Mouse (Mus musculus) heart, adult 2 months (tissue): ENCODE results near the gene Zfp423.

ENCODE experiments used
- CTCF ChIP-seq: fragments of 200-600 bp; IDR thresholded peaks from 2 replicates; pipeline ENCODE4 v1.8.1; 2022; ENCODE audit warnings: antibody characterized with exemption, mild to moderate bottlenecking, moderate library complexity
- EP300 ChIP-seq: fragments of 200-500 bp; IDR thresholded peaks from 2 replicates; pipeline ENCODE4 v1.6.1; 2011; ENCODE audit warnings: low read depth, low read length, control low read depth; ENCODE audit not compliant: insufficient read depth
- POLR2A ChIP-seq: fragments of 200-500 bp; IDR thresholded peaks from 2 replicates; pipeline ENCODE4 v1.6.1; 2011; ENCODE audit warnings: mild to moderate bottlenecking, low read depth, low read length, control low read depth; ENCODE audit not compliant: insufficient read depth

GRCm38 (mm10) chr8:87943651-87944091 is 15.7 kb downstream of the Zfp423 start:
- no peak for TF ChIP-seq POLR2A
- TF ChIP-seq EP300, result no peak
- no peak for TF ChIP-seq CTCF
